Mouse (Mus musculus): ENCODE measurements around the gene Msl1. TPM values are rescaled to one million over a fixed set of nuclear protein-coding genes. Genes with fewer than 3 reads are reported as not detected.

The Msl1 gene
- polyA plus RNA-seq, 1 experiment from 2014 or later, result 20.2 TPM

DNA sequence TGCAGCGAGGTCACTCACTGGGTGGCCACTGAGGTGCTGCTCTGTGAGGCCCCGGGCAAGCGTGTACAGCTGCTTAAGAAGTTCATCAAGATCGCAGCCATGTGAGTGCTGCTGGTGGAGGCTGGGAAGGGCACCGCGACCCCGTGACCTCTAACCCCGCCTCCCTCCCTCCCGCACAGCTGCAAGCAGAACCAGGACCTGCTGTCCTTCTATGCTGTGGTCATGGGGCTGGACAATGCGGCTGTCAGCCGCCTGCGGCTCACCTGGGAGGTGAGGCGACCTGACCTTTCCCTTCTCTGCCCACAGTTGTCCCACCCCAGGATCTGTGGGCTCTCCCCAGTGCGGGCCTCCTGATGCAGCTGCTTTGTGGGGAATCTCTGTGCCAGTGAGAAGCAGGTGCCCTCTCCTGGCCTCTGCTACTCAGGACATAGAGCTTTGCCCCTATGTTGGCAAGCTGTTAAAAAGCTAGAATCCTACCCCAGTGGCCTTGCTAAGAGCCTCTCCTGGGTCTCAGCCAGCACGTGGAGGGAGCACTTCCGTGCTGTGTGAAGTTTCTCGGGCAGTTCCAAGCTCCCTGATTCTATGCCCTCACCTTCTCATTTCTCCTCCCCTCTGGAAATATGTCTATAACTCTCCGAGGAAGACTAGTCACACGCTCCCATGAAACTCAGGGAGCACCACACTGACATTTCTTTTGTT lies 54.0 kb downstream of the Msl1 start:
- H3K9me3 ChIP-seq (replicated peaks; ENCODE audit: control insufficient read depth, low read length), result no peaks in the 10 kb centered on the region
- peaks cover 5% of the 10 kb centered on the region; the same call in 1 of the 2 replicates for H3K4me1 ChIP-seq (ENCODE audit: control insufficient read depth, insufficient read depth, low read length)
- no peak; the same call in 1 of the 2 replicates for ATAC-seq (replicated peaks; ENCODE audit: insufficient number of reproducible peaks, low FRiP score, low TSS enrichment, low read depth)
- no peaks in the 10 kb centered on the region for H3K36me3 ChIP-seq (replicated peaks; ENCODE audit: control insufficient read depth, insufficient read depth, low read depth, low read length)
- peak; percentile 16 for DNase-seq (ENCODE audit: low spot score)
- H3K4me2 ChIP-seq (ENCODE audit: low read depth, low read length), result no peak overlapping the region
- H3K4me3 ChIP-seq (ENCODE audit: low read depth, low read length), result no peak overlapping the region
- H3K27ac ChIP-seq (replicated peaks; ENCODE audit: low read depth, low read length), result no peak overlapping the region
- WGBS, result 9% methylated on average over 19 of the region's 19 CpGs
- no peaks in the 10 kb centered on the region for H3K27me3 ChIP-seq (ENCODE audit: control insufficient read depth, insufficient read depth, low read length)
- H3K9ac ChIP-seq (replicated peaks; ENCODE audit: low read length), result peak overlapping the region; percentile 1; the same call in 1 of the 2 replicates

DNA sequence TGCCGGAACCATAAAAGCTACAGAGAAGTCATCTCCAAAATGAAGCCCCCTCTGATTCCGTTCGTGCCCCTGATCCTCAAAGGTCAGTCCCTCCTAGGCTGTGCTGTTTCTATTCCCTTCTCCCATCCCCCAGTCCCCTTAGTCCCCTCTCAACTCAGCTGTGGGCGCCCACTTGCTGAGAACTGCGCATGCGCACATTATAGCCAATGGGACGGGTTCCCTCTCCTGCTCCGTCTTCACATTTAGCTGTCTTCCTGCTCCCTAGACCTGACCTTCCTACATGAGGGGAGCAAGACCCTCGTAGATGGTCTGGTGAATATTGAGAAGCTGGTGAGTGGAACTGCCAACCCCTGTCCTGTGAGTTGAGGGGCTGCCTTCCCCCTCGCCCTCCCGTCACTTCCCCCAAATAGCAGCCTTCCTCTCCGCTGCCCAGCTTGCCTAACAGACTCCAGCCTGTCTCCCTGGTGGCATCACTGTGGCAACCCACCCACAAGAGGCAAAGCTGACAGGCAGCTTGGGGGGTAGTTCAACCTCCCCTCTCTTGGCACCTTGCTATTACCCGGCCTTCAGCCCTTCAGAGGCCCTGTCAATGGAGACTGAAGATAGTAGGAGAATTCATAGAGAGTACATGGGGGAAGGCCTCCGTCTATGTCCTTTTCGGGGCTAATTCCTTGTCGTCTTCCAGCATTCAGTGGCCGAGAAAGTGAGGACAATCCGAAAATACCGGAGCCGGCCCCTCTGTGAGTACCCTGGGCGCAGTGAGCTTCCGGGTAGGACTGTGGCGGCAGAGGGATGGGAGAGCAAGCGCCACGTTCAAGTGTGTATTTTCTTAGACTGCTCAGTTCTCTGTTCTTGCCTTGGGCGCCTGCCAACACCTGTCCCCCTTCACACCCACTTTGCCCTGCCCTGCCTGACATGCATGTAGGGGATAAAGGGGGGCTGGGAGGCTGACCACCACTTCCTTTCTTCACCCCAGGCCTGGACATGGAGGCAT lies 55.1 kb downstream of the Msl1 start:
- Histone ChIP-seq H3K4me1 (ENCODE audit: control insufficient read depth, insufficient read depth, low read length) (peaks cover 5% of the 10 kb centered on the region; the same call in 1 of the 2 replicates), H3K4me2 (ENCODE audit: low read depth, low read length) (no peak overlapping the region), H3K36me3 (replicated peaks; ENCODE audit: control insufficient read depth, insufficient read depth, low read depth, low read length) (no peaks in the 10 kb centered on the region), H3K27me3 (ENCODE audit: control insufficient read depth, insufficient read depth, low read length) (no peaks in the 10 kb centered on the region), H3K9me3 (replicated peaks; ENCODE audit: control insufficient read depth, low read length) (no peaks in the 10 kb centered on the region), H3K27ac (replicated peaks; ENCODE audit: low read depth, low read length) (no peak overlapping the region), H3K4me3 (ENCODE audit: low read depth, low read length) (no peak overlapping the region), H3K9ac (replicated peaks; ENCODE audit: low read length) (no peak overlapping the region; the same call in 1 of the 2 replicates)
- peak; percentile 25 for DNase-seq (ENCODE audit: low spot score)
- 64% methylated on average over 26 of the region's 26 CpGs for WGBS
- ATAC-seq (replicated peaks; ENCODE audit: insufficient number of reproducible peaks, low FRiP score, low TSS enrichment, low read depth), result no peak

DNA sequence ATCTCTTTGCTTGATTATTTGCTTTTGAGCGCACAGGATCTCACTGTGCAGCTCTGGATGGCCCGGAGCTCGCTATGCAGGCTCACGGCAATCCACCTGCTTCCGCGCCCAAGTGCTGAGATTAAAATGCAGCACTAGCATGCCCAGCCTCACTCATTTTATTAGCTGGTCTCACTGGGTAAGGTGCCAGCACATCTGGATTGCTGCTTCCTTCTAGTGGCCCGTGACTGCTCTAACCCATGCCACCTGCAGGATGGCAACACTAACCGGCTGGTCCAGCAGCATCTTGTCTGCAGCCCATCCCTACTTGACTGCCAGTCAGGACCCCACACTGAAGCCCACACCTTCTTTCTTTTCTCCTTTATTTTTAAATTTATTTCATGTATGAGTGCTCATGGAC lies 58.8 kb downstream of the Msl1 start:
- no peaks in the 10 kb centered on the region for H3K9me3 ChIP-seq (replicated peaks; ENCODE audit: control insufficient read depth, low read length)
- DNase-seq (ENCODE audit: low spot score) (no peak), ATAC-seq (replicated peaks; ENCODE audit: insufficient number of reproducible peaks, low FRiP score, low TSS enrichment, low read depth) (no peak)
- H3K4me1 ChIP-seq (ENCODE audit: control insufficient read depth, insufficient read depth, low read length), result peaks cover 5% of the 10 kb centered on the region; the same call in 1 of the 2 replicates
- no peaks in the 10 kb centered on the region for H3K36me3 ChIP-seq (replicated peaks; ENCODE audit: control insufficient read depth, insufficient read depth, low read depth, low read length)
- H3K4me3 ChIP-seq (ENCODE audit: low read depth, low read length), result no peak overlapping the region
- no peak overlapping the region for H3K27ac ChIP-seq (replicated peaks; ENCODE audit: low read depth, low read length)
- no peak overlapping the region for H3K4me2 ChIP-seq (ENCODE audit: low read depth, low read length)
- peak overlapping the region; percentile 9; the same call in 1 of the 2 replicates for H3K9ac ChIP-seq (replicated peaks; ENCODE audit: low read length)
- 88% methylated on average over 8 of the region's 8 CpGs for WGBS
- H3K27me3 ChIP-seq (ENCODE audit: control insufficient read depth, insufficient read depth, low read length), result no peaks in the 10 kb centered on the region

DNA sequence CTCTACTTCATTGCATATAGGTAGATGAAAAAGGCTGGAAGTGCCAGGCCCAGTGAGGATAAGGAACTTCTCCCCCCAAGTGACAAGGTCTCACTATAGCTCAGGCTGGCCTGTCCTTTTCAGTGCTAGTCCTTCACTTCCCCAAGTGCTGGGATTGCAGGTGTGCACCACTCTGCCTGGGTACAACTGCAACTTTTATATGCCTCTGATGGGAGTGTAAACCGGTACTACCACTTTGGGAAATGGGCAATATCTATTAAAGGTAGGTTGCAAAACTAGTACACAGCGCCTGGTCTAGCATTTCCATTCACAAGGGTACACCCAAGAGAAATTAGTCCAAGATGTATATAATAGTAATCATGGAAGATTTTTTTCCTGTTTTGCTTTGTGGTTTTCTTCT lies 59.3 kb downstream of the Msl1 start:
- H3K36me3 ChIP-seq (replicated peaks; ENCODE audit: control insufficient read depth, insufficient read depth, low read depth, low read length), result no peaks in the 10 kb centered on the region
- WGBS, result 91% methylated on average over 2 of the region's 2 CpGs
- no peak for DNase-seq (ENCODE audit: low spot score)
- no peak for ATAC-seq (replicated peaks; ENCODE audit: insufficient number of reproducible peaks, low FRiP score, low TSS enrichment, low read depth)
- no peaks in the 10 kb centered on the region for H3K27me3 ChIP-seq (ENCODE audit: control insufficient read depth, insufficient read depth, low read length)
- H3K9me3 ChIP-seq (replicated peaks; ENCODE audit: control insufficient read depth, low read length), result no peaks in the 10 kb centered on the region
- peaks cover 5% of the 10 kb centered on the region; the same call in 1 of the 2 replicates for H3K4me1 ChIP-seq (ENCODE audit: control insufficient read depth, insufficient read depth, low read length)
- H3K4me3 ChIP-seq (ENCODE audit: low read depth, low read length), result no peak overlapping the region
- no peak overlapping the region for H3K27ac ChIP-seq (replicated peaks; ENCODE audit: low read depth, low read length)
- H3K4me2 ChIP-seq (ENCODE audit: low read depth, low read length), result no peak overlapping the region
- H3K9ac ChIP-seq (replicated peaks; ENCODE audit: low read length), result no peak overlapping the region

Other genes starting within 250 kb of the Msl1 start
- gene Ikzf3, start 249.5 kb upstream of the Msl1 start, polyA plus RNA-seq (2014; fragmentation: Nextera tagmentation; extraction: Ambion mirVana), result 0.07 TPM in 1 of 2 replicates, not detected in the other
- gene Zpbp2, start 244.4 kb upstream of the Msl1 start, polyA plus RNA-seq (2014; fragmentation: Nextera tagmentation; extraction: Ambion mirVana), result 0.24 TPM in 1 of 2 replicates, not detected in the other
- 8.0 and 9.3 TPM in 2 replicates for gene Ormdl3, start 208.1 kb upstream of the Msl1 start, polyA plus RNA-seq (2014; fragmentation: Nextera tagmentation; extraction: Ambion mirVana)
- gene Lrrc3c, start 197.2 kb upstream of the Msl1 start, polyA plus RNA-seq (2014; fragmentation: Nextera tagmentation; extraction: Ambion mirVana), result not detected in 2 replicates
- 0.83 and 1.2 TPM in 2 replicates for gene Gm12355, start 169.9 kb upstream of the Msl1 start, polyA plus RNA-seq (2014; fragmentation: Nextera tagmentation; extraction: Ambion mirVana)
- gene Gsdma3, start 169.2 kb upstream of the Msl1 start, polyA plus RNA-seq (2014; fragmentation: Nextera tagmentation; extraction: Ambion mirVana), result not detected in 2 replicates
- gene Gsdma2, start 148.8 kb upstream of the Msl1 start, polyA plus RNA-seq (2014; fragmentation: Nextera tagmentation; extraction: Ambion mirVana), result not detected in 2 replicates
- gene Gsdma, start 131.2 kb upstream of the Msl1 start, polyA plus RNA-seq (2014; fragmentation: Nextera tagmentation; extraction: Ambion mirVana), result 0.07 TPM in 1 of 2 replicates, not detected in the other
- 141 and 153 TPM in 2 replicates for gene Psmd3, start 113.0 kb upstream of the Msl1 start, polyA plus RNA-seq (2014; fragmentation: Nextera tagmentation; extraction: Ambion mirVana)
- gene Csf3, start 94.3 kb upstream of the Msl1 start, polyA plus RNA-seq (2014; fragmentation: Nextera tagmentation; extraction: Ambion mirVana), result not detected in 2 replicates
- gene Med24, start 66.1 kb upstream of the Msl1 start, polyA plus RNA-seq (2014; fragmentation: Nextera tagmentation; extraction: Ambion mirVana), result 54.8 and 55.1 TPM in 2 replicates
- gene Thra, start 54.9 kb upstream of the Msl1 start, polyA plus RNA-seq (2014; fragmentation: Nextera tagmentation; extraction: Ambion mirVana), result 19.7 and 20.3 TPM in 2 replicates
- 0.69 and 1.2 TPM in 2 replicates for gene Nr1d1, start 20.2 kb upstream of the Msl1 start, polyA plus RNA-seq (2014; fragmentation: Nextera tagmentation; extraction: Ambion mirVana)
- 41.9 and 44.3 TPM in 2 replicates for gene Casc3, start 9.4 kb downstream of the Msl1 start, polyA plus RNA-seq (2014; fragmentation: Nextera tagmentation; extraction: Ambion mirVana)
- gene Rapgefl1, start 41.3 kb downstream of the Msl1 start, polyA plus RNA-seq (2014; fragmentation: Nextera tagmentation; extraction: Ambion mirVana), result 1.1 TPM in 2 replicates
- 4.4 and 4.6 TPM in 2 replicates for gene Wipf2, start 68.1 kb downstream of the Msl1 start, polyA plus RNA-seq (2014; fragmentation: Nextera tagmentation; extraction: Ambion mirVana)
- 55.4 and 57.1 TPM in 2 replicates for gene Cdc6, start 112.3 kb downstream of the Msl1 start, polyA plus RNA-seq (2014; fragmentation: Nextera tagmentation; extraction: Ambion mirVana)
- 32.7 and 40.2 TPM in 2 replicates for gene Rara, start 132.3 kb downstream of the Msl1 start, polyA plus RNA-seq (2014; fragmentation: Nextera tagmentation; extraction: Ambion mirVana)
- 0.25 and 0.43 TPM in 2 replicates for gene Gjd3, start 187.5 kb downstream of the Msl1 start, polyA plus RNA-seq (2014; fragmentation: Nextera tagmentation; extraction: Ambion mirVana)
- gene Top2a, start 228.7 kb downstream of the Msl1 start, polyA plus RNA-seq (2014; fragmentation: Nextera tagmentation; extraction: Ambion mirVana), result 397 and 439 TPM in 2 replicates
- 477 and 548 TPM in 2 replicates for gene Igfbp4, start 245.7 kb downstream of the Msl1 start, polyA plus RNA-seq (2014; fragmentation: Nextera tagmentation; extraction: Ambion mirVana)

All from embryonic facial prominence, embryonic 11.5 days (tissue).